Mouse (Mus musculus): ENCODE measurements around the gene Pgam5. TPM values are rescaled to one million over a fixed set of nuclear protein-coding genes. Genes with fewer than 3 reads are reported as not detected.

Pgam5 gene
- 10 to 100 TPM; 61.0 to 68.1 TPM for total RNA-seq (2021)

DNA sequence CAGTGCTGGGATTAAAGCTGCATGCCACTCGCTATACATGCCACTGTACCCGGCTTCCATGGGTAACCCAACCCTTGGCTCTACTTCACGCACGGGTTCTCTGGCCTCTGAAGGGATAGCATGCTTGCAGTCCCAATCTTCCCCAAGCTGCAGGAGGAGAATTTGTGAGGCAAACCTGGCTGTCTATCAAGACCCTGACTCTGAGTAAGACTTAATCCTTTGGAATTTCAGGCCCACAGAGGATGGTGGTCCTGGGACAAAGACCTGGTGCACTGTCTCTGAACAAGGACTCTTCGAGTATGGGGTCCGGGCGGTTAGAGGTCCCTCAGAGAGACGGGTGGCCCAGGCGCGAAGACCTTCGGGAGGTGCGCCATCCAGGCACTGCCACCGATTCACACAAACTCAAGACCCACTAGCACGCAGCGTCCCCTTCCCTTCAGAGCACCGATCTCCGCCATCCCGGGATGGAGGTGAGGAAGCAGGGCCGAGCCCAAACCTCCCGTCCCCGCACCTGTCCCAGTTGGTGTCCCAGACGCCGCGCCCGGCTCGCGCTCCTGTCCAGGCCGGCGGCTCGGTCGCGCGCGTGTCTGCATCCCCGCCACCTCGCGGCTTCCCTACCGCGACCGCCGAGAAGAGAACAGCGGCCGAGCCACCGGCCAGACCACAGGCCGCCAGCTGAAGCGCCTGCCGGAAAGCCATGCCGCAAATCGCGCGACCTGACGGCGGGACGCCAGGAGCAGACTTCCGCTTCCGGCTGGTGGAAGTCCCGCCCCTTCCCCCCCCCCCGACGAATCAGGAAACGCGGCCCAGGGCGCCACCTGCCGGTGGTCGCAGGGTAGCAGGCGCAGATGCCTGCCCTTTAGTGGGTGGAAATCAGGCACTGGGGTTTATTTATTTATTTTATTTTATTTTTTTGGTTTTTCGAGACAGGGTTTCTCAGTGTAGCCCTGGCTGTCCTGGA, at the start of gene Pgam5:
Gene Pgam5 (minus strand): TSS at position 773 of the 961 bp plus-strand sequence.
- peak; percentile 87 for DNase-seq (ENCODE audit: low spot score in 2 of 2)
- intact Hi-C loops (cut with DNase I): no loop called here

DNA sequence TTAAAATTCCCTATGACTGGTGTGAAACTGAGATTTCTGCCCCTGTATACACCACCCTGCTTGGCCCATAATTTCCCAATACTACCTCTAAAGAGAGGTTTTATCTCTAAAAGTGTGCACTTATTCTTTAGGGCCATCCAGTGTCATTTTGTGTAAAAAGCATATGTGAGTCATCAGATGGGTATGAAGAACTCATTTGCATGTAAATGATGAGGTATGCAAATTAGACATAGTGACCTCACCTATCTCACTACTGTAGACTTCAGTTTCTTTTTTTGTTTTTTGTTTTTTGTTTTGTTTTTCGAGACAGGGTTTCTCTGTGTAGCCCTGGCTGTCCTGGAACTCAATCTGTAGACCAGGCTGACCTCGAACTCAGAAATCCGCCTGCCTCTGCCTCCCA, 43.4 kb upstream of the Pgam5 start:
- no peak for DNase-seq (ENCODE audit: low spot score in 2 of 2)
- intact Hi-C loops (cut with DNase I): no loop called here

DNA sequence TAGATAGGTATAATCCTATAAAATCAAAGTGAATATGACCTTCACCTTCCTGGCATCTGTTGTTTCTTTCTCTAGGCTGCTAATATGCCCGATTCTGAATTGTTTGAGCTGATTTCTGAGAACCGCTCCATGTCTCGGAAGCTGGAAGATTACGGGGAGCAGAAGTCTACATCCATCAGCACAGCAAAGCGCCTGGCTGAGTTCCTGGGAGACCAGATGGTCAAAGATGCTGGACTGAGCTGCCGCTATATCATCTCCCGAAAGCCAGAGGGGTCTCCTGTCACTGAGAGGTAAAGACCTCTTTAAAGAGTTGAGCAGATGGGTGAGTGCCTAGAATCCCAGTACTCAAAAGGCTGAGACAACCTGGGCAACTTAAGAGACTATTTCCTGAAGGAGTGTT, 39.1 kb upstream of the Pgam5 start:
- no peak for DNase-seq (ENCODE audit: low spot score in 2 of 2)
- intact Hi-C loops (cut with DNase I): no loop called here

DNA sequence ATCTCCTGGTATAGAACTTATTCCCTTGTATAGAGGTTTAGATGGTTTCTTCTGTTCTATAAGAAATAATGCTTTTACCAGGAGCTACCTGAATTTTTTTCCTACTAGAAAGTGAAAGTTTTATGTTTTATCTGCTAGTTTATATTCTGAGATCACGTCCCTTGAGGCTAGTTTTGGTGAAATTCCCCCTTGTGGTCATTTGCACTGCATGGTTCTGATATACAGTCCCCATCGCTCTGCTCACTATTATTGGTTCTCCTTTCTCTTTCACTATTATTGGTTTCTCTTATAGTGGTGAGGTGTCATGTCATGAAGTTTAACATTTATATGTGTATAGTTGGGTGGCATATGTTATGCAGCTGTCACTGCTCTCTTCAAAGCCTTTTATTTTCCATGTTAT, 30.9 kb upstream of the Pgam5 start:
- intact Hi-C loops (cut with DNase I): no loop called here
- DNase-seq (ENCODE audit: low spot score in 2 of 2): no peak

DNA sequence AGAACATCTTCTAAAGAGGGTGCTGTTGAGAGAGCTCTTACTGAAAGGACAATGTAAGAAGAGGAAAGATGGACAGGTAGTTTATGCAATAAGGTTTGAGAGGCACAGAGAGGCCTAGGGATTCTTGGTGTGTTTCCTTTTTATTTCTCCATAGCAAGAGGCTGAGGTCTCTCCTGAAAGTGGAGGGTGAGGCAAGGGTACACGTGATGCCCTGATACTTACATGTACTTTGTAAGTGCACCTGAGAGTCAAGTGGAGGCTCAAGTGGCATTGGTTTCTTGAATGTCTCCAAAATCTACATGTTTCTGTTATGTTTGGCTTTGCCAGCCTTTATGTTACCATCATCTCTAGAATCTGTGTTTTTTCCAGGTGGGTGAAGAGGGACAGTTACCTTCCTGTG, 26.9 kb upstream of the Pgam5 start:
- intact Hi-C loops (cut with DNase I): no loop called here

DNA sequence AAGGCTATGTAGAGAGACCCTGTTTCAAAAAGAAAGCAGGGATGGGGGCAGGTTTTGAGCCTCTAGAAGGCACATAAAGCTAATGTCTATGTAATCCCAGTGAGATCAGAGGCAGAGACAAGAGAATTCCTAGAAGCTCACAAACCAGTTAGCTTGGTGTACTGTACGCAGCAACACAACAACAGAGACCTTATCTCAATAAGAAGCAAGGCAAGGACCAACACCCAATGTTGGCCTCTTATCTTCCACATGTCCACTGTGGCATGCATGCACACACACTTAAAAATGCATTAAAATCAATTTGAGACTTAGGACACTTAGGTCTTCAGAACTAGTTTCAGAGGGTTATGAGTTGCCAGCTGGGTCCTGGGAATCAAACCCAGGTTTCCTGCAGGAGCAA, 21.9 kb upstream of the Pgam5 start:
- intact Hi-C loops (cut with DNase I): no loop called here

More for the DNA sequence above, 26.9 kb upstream of the Pgam5 start:
- DNase-seq (ENCODE audit: low spot score in 2 of 2): no peak

DNA sequence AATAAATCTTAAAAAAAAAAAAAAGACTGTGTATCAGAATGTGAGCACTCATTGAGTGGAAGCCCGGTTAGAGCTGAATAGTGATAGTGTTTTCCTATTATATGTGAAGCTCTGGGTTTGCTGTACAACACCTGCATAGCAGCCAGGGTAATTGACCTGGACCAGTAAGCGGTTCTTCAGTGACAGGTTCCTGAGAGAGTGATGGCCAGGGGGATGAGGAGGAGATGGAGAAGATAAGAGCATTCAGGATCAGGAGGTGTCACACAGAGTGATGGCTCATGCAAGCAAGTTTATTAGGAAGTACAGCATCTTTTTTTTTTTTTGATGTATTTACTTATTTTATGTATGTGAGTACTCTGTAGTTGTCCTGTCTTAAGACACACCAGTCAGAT, 17.4 kb upstream of the Pgam5 start:
- intact Hi-C loops (cut with DNase I): no loop called here
- no peak for DNase-seq (ENCODE audit: low spot score in 2 of 2)

More for the DNA sequence above, 21.9 kb upstream of the Pgam5 start:
- DNase-seq (ENCODE audit: low spot score in 2 of 2): no peak

DNA sequence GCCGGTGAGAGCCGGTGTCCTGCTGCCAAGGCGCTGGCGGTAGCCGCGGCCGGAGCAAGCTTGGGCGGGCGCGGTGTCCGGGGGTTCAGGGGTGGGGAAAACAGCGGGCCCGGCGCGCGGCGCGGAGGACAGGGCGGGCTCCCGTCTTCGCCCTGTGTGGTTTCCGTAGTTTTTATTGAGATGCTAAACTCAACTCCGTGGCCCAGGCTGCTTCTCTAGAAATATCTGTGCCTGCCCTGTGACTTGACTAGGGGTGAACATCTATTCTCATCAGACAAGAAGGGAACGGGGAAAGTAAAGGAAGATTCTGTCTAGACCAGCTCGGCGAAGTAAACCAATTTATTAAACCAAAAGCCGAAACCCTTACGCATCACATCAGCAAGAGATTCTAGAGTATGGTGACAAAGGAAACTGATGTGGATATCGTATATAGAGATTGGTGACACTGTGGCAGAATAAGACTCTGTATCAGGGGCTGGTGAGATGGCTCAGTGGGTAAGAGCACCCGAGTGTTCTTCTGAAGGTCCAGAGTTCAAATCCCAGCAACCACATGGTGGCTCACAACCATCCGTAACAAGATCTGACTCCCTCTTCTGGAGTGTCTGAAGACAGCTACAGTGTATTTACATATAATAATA, 16.9 kb upstream of the Pgam5 start:
- intact Hi-C loops (cut with DNase I): no loop called here
- DNase-seq (ENCODE audit: low spot score in 2 of 2): no peak

DNA sequence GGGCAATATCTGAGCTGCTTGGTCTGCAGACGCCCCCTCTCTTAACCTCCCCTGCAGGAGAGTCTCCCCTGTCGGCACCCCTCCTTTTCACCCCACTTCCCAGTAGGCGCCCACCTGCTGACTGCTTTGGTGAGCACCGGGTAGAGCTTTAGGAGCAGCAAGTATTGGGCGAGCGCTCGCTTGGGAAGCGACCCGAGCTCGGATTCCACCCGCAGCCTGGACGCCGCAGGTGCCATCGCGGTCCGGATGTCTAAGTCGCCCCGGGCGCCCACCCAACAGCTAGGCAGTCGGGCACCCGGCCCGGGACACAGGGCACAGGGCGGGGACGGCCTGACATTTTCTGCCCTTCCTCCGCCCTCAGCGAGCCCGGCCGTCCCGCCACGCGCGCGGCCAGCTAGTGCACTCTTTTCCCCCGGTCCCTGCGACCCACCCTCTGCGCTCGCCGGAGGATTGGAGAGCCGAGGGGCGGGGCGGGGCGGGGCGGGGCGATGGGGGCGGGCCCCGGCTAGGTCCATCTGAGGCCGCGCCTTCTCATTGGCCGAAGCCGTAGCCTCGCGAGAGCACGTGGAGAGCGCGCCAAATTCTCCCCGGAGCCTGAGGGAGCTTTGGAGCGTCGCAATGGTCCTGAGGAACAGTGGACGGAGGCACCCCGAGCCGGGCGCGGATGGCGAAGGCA, 16.2 kb upstream of the Pgam5 start, which contains the start of the genes Pxmp2 and Pole:
Gene Pxmp2 (minus strand): TSS at position 417 of the 676 bp plus-strand sequence.
Gene Pole (plus strand): TSS at position 537 of the 676 bp plus-strand sequence.
- DNase-seq (ENCODE audit: low spot score in 2 of 2): peak; percentile 74 to 78
- intact Hi-C loops (cut with DNase I): no loop called here

DNA sequence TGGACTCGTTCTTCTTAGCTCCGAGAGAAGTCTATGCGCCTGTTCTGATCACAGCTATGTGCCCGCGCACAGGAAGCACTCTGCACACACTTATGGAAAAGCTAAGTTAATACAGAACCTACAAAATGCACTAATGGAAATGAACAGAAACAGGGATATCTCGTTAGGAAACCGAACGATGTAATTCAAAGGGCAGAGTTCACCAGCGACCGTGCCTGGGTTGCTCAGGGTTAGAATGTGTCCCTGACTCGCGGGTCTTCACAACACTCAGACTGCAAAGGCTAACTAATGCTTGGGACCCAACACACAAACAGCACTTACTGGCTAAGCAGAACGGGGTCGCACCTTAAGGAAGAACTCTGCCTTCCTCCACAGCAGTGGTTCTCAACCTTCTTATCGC, 15.4 kb upstream of the Pgam5 start:
- intact Hi-C loops (cut with DNase I): no loop called here
- DNase-seq (ENCODE audit: low spot score in 2 of 2): no peak

DNA sequence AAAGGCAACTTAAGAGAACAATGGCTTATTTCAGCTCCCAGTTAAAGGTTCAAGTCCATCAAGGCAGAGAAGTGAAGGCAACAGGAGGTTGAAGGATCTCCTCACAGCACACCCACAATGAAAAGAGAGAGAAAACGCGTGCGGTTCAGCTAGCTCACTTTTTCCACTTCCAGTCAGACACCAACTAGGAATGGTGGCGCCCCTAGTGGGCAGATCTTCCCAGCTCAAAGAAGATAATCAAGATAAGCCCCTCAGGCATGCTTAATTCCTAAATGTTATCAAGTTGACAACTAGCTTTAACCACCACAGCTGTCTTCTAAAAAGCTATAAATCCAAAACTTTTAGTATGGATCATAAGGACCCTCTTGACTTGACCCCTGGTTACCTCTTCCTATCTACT, 14.8 kb upstream of the Pgam5 start:
- no peak for DNase-seq (ENCODE audit: low spot score in 2 of 2)
- intact Hi-C loops (cut with DNase I): no loop called here

DNA sequence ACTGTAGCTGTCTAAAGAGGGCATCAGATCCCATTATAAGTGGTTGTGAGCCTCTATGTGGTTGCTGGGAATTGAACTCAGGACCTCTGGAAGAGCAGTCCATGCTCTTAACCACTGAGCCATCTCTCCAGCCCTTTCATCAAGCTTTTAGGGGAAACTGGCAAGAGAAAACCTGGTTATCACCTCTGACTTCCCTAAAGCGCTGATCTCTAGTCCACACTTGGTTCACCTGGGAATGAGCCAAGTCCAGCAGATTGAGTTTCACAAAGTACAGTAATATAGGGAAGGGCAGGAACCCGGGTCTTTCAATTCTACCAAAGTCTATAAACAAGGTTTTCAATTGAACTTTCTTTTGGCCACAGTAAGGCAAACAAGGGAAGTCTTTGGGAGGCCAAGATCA, 12.3 kb upstream of the Pgam5 start:
- no peak for DNase-seq (ENCODE audit: low spot score in 2 of 2)
- intact Hi-C loops (cut with DNase I): no loop called here

DNA sequence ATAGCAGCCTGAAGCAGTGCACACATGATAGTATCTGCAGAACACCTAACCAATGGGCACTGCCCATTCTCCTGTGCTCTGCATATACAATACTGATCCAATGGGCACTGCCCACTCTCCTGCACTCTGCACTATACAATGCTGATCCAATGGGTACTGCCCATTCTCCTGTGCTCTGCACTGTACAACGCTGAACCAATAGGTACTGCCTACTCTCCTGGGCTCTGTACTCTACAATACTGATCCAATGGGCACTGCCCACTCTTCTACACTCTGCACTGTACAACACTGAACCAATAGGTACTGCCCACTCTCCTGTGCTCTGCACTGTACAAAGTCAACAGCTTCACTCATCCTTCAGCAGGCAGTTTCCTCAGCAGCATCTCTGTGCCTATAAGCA, 7.2 kb upstream of the Pgam5 start:
- intact Hi-C loops (cut with DNase I): no loop called here
- no peak for DNase-seq (ENCODE audit: low spot score in 2 of 2)

DNA sequence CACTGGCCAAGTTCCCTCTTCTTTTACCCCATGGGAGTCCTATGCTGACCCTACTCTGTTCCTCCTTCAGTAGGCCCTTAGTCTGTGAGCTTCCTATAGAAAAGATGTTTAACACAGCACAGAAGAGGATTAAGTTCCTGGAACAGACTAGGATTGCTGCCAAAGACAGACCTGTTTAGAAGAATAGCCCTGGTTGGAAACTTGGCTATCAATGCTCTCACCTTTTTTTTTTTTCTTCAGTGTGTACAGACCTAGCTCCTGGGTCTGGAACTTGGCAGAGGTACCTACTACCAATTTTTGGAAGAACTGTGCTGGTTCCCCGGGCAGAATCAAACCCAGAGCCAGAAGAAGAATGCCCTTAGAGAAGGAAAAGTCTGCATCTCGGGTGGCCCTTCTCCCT, 6.7 kb upstream of the Pgam5 start:
- DNase-seq (ENCODE audit: low spot score in 2 of 2): no peak
- intact Hi-C loops (cut with DNase I): no loop called here

DNA sequence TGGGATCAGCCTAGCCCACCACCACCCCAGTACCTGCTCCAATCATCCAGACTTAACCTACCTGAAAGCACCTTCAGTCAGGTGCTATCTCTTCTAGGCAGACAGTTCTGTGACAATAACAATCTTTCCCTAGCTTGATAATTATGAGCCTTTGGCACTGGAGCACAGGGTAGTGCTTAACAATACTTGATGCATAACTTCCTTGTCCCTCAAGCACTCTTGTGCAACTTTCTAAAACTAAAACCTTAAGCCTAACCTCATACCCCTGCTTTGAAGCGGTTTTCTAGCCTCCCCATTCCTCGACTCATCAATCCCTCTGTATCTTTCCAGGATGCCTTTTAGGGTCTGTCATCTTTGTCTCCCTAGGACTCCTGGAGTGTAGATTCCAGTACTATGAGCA, 5.1 kb upstream of the Pgam5 start:
- DNase-seq (ENCODE audit: low spot score in 2 of 2): no peak
- intact Hi-C loops (cut with DNase I): no loop called here

DNA sequence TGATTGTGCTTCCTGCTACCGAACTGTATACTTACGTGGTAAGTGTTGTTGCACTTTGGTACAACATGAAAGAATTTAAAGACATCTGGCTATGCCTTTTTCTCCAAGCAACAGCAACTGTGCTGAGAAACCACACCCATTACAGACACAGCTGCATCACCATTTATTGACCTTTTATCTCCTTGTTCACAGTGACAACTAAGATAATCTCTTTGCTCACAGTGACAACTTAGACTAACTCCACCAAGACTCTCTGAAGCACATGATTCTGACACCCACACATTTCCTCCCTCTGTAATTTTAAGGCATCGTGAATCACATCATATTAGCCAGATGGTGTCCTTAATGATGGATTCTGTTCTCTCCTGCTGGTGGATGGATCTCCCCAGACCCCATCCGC, 4.4 kb upstream of the Pgam5 start:
- intact Hi-C loops (cut with DNase I): no loop called here
- no peak for DNase-seq (ENCODE audit: low spot score in 2 of 2)

DNA sequence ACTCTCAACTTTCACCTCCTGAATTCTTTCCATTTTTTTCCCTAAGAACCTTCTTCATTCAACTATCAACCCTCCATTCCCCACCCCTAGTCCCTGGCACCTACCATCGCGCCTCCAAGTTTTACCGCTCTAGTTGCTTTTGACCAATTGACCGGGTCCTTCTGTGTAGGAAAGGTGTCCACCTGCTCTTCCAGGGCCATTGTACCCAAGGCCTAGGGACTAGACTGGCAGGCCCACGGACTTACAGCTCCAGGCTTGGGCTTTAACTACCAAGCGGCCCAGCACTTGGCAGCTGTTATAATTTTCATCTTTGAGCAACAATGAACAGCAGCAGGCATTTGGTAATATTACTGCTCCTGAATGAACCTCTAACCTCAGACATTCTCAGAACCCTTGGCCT, 529 bp upstream of the Pgam5 start:
- intact Hi-C loops (cut with DNase I): no loop called here
- no peak for DNase-seq (ENCODE audit: low spot score in 2 of 2)

DNA sequence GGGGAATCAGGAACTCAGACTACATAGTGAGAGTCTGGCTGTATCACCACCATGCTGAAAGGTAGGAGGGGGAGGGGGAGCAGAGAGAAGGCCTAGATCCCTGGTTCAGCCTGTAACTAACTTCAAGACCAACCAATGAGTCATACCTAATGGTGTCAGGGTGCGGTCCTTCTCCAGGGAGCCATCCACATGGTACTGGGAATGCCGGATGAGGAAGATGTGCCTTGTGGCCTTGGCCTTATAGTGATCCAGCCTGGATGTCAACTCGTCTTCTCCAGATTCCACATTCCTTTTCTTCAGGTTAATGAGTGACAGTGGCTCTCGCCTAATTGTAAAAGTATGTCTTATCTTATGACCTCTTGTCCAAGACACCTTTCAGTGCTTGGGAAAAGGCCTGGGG, 2.8 kb downstream of the Pgam5 start:
- intact Hi-C loops (cut with DNase I): no loop called here
- DNase-seq (ENCODE audit: low spot score in 2 of 2): no peak

DNA sequence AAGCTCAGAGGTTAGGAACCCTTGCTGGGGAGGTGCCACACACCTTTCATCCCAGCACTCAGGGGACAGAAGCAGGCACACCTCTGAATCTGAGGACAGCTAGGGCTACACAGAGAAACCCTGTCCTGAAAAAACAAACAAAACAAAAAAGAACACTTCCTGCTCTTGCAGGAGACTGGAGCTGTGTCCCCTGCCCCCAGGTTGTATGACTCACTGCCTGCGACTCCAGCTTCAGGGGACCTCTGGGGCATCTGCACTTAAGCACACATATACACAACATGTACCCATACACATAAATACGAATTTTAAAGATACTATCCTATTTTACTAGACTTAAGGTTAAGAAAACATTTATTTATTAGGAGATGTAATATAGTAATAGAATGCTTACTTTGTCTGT, 25.6 kb downstream of the Pgam5 start:
- intact Hi-C loops (cut with DNase I): no loop called here

DNA sequence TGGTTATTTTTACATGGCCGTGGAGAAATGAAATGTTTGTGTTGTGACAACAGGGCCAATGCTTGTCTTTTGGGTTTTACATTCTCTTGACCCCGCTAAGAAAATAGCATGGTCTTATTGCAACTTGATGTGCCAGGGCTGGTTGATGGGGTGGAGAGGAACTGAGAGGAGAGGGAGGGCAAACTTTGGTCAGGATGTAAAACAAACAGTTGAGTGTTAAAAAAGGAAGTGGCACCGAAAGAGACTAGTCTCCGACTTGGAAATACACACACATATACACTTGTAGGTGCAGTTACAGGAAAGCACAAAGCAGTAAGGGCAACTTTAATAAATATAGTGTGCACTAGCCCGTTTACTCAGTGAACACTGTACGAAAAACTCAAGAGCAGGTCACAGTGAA, 37.4 kb downstream of the Pgam5 start:
- no peak for DNase-seq (ENCODE audit: low spot score in 2 of 2)
- intact Hi-C loops (cut with DNase I): no loop called here

More for the DNA sequence above, 25.6 kb downstream of the Pgam5 start:
- DNase-seq (ENCODE audit: low spot score in 2 of 2): no peak

Measured in left cerebral cortex, postnatal 36 days (tissue).